Mouse (Mus musculus) E14TG2a.4 (cell line): ENCODE data around the gene Ralgps1.

Experiments used
- CTCF ChIP-seq: conservative IDR thresholded peaks from 2 replicates; pipeline ENCODE4 v1.5.1; 2014; ENCODE audit warnings: low read length
- NANOG ChIP-seq: IDR thresholded peaks from 2 replicates; pipeline ENCODE4 v1.6.1; 2014; ENCODE audit warnings: borderline replicate concordance, low read length, mixed read lengths

GRCm38 (mm10) chr2:33220674-33221338, 150.5 kb downstream of the Ralgps1 start:
- TF ChIP-seq CTCF (no peak), NANOG (no peak)
